Mouse (Mus musculus): Measurements from ENCODE around the gene Stxbp5. TPM values are rescaled to one million over a fixed set of nuclear protein-coding genes. Genes with fewer than 3 reads are reported as not detected.
A peak's percentile ranks its signal among the peaks of the same experiment; 100 is the strongest.
"Not testable (repeated sequence)": the region's sequence is repeated elsewhere in the genome, so short reads cannot be mapped to it uniquely, and the experiment has no call there.

Gene Stxbp5
- 32.6 and 34.5 TPM in 2 replicates for total RNA-seq (2015)
- 20.7 and 26.8 TPM in 2 replicates for total RNA-seq (2017)

DNA sequence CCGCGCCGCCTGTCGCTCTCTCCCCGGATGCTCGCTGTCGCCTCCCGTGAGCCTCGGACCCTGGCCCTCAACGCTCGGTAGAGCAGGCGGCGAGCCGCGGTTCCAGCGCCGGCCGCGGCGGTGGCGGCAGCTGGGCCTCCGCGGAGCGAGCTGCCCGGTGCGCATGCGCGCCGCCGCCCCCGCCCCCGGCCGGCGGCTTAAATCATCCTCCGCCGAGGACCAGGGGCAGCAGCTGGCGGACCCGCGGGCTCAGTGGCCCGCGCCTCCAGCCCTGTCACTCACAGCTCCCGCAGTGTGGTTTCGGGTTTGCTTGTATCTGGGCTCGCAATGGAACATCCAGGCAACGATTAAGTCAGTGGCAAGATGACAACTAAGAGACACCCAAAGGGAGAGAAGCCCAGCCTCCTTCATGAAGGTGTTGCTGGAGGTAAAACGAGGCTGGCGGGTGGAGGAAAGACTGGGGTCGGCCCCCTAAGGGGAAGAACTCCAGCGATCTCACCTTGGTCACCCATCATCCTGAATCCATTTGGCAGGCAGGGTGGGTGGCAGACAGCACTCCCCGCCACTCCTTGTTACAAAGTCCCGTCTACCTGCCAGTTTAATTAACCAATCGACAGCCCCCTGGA is at the start of gene Stxbp5:
Gene Stxbp5, minus strand, starts transcription at position 9 of the 626 bp plus-strand sequence.
- ATAC-seq (ENCODE audit: poor library complexity, severe bottlenecking) = peak; percentile 45

DNA sequence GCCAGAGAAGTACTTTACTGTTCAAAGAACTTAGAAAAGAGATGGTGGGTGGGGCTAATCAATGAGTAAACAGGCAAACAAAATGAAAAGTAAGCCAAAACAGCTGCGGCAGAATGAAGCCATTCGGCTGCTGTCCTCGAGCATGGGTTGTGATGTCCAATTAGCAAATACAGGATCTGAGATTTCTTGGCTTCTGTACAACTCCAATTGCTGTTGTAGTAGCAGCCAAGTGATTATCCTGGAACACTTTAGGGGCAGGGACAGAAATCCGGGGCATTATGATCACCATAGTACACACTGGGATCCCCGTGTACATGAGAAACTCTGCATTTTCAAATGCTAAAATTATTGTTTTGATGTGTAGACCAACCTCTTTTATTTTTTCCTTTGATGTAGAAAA is 11.5 kb upstream of the Stxbp5 start:
- ATAC-seq (ENCODE audit: poor library complexity, severe bottlenecking) = no peak

DNA sequence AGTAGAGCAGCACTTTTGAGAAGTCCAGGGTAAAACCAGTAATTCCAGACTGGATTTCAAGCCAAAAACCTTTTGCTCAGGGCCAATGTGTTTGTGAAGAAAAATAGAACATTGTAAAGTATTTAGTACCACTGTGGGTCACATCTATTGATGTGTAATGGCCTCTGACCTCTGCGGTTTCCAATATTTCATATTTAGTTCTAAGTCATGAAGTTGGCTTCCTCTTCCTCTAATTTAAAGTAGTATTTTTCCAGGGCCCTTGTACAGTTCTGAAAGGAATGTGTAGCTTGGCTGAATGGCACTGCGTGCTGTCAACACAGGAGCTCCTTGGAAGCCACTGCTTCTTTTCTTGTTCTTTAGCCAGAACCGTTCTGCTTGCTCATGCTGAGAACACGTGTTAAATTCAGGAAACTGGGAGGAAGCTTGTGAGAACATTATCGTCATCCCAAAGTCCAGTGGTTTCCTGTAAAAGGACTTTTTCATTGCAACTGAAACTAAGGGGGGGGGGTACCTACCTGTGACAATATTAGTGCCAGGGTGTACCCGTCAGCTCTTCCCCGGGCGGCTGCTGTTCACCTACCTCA is 7.1 kb upstream of the Stxbp5 start:
- peak; percentile 66 for ATAC-seq (ENCODE audit: poor library complexity, severe bottlenecking)

DNA sequence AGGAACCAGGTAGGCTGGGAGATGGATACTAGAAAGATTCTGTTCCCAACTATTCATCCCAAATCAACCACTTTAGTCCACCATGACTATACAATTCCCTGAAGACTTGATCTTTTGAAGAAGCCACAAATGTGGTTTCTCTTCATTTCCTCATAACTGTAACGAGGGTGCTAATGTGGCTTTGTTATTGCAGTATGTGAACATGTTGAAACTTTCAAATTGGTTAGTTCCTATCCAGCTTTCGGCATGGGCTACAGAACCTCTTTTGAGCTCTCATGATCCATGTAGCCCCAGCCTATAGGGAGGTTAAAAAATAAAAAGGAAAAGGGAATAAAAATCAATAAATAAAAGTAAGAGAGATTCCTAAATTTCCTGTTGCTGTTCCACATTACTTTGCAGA is 6.6 kb upstream of the Stxbp5 start:
- peak; percentile 86 for ATAC-seq (ENCODE audit: poor library complexity, severe bottlenecking)

GRCm38 (mm10) chr10:9906185-9906584 is 5.3 kb upstream of the Stxbp5 start:
- ATAC-seq (ENCODE audit: poor library complexity, severe bottlenecking) = no peak

DNA sequence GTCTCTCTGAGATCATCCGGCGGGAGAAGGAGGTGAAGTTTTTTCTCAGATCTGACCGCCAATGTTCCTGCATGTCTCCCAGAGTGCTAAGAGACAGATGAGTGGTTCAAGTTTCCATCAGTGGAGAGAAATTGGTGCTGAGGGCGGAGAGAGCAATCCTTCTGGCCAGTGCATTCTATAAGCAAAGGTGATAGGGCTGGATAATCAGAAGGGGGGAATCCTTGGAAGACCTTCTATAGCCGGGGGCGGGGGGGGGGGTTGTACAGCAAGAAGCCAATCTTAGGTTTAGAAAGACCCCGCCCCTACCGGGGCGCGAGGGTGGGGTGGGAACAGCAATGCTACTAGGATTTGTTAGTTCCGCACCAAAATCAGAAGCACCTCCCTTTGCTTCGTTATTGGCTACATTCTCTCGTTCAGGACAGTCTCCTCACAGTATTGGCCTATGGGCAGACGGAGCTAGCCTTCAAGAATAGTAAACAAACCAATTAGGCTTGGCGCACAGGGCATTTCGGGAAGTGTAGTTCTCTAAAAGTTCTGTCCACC is 889 bp upstream of the Stxbp5 start:
- peak; percentile 89 for ATAC-seq (ENCODE audit: poor library complexity, severe bottlenecking)

DNA sequence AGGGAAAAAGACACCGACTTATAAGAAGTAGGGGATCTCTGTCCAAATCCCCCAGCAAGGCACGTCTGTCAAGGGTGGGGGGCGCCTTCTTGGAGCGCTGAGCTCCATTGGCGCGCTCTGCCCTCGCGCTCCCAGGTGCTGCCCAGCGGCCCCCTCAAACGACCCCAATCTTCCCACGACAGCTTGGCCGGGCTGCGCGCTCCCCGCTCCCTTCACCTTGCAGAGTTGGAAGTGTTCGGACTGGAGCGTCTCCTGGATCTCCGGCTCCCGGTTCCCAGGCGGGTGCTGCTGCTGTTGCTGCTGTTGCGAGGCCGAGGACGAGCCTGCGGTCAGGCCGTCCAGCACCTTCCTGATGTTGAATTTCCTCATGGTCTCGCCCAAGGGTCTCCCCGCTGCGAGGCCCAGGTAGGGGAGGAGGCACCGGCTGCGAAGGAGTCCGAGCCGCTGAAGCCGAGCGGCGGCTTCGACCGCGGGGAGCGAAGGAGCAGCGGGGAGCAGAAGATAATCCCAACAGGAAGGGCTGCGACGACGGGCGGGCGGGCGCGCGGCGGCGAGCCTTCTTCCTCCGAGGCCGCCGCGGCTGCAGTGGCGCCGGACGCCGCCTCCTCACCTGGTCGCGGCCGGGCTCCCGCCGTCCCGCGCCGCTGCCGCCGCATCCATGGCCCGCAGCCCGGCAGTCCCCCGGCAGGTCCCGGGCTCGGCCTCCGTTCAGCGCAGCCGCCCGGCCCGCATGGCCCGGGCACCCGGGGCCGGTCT is 386 bp downstream of the Stxbp5 start:
- ATAC-seq (ENCODE audit: poor library complexity, severe bottlenecking) = peak; percentile 22

GRCm38 (mm10) chr10:9899816-9900215 is 1.1 kb downstream of the Stxbp5 start:
- ATAC-seq (ENCODE audit: poor library complexity, severe bottlenecking) = no peak

DNA sequence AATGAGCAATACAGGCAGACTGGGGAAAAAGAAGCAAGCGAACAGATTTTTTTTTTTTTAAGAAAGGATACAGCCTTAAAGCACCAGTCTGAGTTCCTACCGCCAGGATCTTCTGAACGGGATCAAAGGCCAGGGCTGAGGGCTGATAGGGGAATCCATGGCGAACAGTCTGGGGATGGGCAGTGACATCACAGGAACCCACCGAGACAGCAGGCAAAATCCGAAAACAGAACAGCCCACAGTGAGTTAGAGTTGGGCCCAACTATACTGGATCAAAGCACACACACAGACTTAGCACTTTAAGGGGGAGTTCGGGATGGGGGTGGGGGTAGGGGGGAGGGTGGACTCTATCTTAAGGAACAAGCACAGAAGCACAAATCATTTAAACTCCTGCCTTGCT is 1.8 kb downstream of the Stxbp5 start:
- no peak for ATAC-seq (ENCODE audit: poor library complexity, severe bottlenecking)

GRCm38 (mm10) chr10:9897852-9898251 is 3.0 kb downstream of the Stxbp5 start:
- ATAC-seq (ENCODE audit: poor library complexity, severe bottlenecking) = no peak

DNA sequence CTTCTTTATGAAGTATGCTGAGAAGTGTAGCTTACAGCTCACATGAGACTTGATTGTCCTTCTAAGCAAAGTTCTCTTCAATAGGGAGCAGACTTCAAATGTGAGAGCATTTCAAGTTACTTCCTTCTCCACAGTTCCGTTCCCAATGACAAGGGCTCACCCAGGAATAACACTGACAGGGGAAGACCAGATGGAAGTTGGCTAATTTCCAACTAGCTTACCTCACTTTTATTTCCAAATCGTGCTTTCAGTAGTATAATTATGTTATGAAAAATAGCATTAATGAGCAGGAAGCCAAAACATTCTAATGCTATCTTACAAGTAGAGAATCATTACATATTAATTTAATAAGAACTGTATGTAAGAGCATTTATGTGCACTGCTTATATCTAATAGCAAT is 7.3 kb downstream of the Stxbp5 start:
- no peak for ATAC-seq (ENCODE audit: poor library complexity, severe bottlenecking)

DNA sequence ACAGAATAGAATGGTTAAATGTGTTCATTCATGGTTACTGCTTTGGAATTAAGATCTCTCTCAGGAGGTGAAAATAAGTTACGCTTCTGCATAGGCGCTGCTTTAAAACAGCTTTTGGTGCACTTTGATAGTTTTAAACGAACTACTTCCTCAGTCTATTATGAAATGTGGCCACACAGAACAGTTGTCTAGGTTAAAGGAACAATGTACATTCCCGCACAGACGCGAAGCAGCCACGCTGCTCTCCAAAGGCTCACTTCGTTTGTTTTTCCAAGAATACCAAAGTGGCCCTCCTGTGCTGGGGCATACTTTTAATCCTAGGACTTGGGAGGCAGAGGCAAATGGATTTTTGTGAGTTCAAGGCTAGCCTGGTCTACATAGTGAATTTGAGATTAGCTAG is 11.2 kb downstream of the Stxbp5 start:
- peak; percentile 80 for ATAC-seq (ENCODE audit: poor library complexity, severe bottlenecking)

DNA sequence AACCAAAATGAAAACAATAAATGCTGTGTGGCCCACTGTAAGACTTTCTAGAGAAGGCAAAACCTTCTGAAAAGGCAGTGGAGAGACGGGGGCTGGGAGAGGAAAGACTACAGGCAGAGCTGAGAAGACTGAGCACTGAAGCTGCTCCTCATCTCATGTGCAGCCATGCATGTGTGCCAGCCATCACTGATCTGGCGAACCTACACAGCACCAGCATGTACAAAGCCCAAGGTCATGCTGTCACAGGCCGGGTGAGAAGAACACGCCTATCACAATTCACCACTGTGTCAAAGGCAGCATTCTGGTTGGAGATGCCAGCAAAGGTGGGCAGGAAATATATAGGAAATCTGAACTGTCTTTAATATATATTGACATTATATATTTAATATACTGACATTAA is 12.2 kb downstream of the Stxbp5 start:
- ATAC-seq (ENCODE audit: poor library complexity, severe bottlenecking) = no peak

DNA sequence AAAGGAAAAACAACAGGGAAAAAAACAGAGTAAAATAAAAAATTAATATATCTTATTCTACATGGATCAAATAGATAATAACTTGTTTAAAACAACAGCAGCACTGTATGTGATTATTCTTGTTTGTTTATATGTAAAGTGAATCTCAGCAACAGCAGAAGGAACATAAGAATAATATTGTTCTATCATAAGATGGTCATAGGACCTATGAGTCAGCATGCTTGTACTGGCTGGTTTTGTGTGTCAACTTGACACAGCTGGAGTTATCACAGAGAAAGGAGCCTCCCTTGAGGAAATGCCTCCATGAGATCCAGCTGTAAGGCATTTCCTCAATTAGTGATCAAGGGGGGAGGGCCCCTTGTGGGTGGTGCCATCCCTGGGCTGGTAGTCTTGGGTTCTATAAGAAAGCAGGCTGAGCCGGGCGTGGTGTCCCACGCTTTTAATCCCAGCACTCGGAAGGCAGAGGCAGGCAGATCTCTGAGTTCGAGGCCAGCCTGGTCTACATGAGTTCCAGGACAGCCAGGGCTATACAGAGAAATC is 19.0 kb downstream of the Stxbp5 start:
- not testable (repeated sequence) for ATAC-seq (ENCODE audit: poor library complexity, severe bottlenecking)

DNA sequence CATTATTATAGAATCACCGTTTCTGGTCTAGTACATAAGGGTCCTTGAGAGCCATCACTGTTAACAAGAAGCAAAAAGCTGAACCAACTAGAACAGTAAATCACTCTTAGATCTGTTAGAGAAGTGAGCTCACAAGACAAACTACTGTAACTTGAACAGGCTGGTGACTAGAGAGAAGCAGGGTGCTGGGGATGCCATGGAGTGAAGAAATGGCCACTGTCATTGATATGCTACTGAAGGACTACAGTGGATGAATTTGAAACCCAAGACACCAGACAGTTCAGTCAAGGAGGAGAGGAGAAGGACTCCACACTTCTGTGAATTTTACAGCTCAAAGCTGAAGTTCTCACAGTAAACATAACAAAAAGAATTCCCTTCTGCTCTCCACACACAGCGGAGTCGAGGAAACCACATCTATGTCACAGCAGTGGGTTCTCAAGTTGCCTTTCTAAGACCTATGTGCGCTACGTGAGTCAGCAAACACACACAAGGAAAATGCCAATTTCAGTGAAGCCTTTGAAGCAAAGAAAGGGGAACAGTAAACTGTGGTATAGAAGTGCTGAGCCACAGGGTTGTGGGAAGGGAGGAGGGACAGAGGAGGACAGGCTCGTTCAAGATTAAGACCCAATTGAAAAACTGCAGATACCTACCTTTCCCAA is 20.7 kb downstream of the Stxbp5 start:
- ATAC-seq (ENCODE audit: poor library complexity, severe bottlenecking) = peak; percentile 90

GRCm38 (mm10) chr10:9878821-9879489 is 21.9 kb downstream of the Stxbp5 start:
- no peak for ATAC-seq (ENCODE audit: poor library complexity, severe bottlenecking)

DNA sequence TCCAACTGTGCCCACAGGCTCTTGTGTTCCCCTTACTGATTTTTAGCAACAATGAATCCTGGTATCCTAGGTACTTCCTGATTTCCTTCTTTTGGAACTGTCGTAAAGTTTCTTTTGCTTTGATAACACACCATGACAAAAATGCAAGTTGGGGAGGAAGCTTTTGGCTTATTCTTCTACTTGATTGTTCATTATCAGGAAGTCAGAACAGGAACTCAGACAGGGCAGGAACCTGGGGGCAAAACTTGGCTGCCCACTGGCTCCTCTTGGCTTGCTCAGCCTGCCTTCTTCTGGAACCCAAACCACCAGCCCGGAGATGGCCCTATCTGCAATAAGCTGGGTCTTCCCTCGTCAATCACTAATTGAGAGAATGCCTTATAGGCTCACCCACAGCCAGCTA is 25.0 kb downstream of the Stxbp5 start:
- peak; percentile 52 for ATAC-seq (ENCODE audit: poor library complexity, severe bottlenecking)

DNA sequence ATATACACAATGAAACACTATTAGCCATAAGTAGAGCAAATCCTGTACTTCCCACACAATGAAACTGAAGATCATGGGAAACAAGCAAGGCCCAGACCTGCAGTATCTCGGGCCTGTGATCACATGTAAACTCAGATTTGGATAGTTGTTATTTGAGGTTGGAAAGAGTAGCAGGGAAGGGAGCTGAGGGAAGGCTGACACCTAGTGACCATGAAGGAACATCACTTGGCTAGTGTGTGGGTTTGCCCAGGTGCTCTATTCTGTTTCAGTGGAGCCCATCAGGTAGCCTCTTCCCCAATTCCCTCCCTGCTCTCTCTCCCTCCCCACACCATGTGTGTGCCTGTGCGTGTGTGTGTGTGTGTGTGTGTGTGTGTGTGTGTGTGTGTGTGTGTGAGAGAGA is 28.7 kb downstream of the Stxbp5 start:
- ATAC-seq (ENCODE audit: poor library complexity, severe bottlenecking) = no peak

DNA sequence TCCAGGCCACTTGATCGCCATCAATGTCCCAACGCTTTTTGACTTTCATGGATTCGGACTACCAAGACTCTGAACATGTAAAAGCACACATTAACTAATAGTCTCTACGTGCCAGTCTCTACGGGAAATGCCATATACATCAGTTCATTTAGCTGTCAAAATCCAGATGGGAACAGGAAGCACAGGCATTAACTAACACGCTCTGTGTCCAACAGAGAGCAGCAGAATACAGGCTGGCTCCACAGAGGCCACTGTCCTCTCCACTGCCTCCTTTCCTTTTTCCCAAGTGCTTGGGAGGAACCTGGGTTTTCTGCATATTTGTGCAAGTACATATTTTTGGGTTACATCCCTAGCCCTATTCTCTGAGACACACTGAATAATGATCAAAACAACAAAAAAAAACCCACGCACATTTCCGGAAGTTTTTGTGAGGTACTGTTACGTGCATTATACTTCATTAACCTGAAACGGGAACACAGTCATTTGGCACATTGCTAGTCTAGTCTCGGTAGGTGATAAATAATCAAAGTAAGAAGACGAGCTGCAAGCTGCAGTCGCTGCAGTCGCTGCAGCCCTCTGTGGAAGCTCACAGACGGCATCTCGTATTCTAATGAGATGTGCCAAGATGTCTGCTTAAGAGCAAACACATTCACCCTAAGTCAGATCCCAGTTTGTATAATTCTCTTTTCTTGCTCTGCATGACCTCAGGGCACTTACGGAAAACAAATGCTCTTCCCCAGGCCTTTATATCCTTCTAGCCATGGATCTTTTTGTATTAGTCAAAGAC is 33.9 kb downstream of the Stxbp5 start:
- ATAC-seq (ENCODE audit: poor library complexity, severe bottlenecking) = no peak

- no peak for ATAC-seq (ENCODE audit: poor library complexity, severe bottlenecking)
Measured at GRCm38 (mm10) chr10:9860022-9860421, 40.9 kb downstream of the Stxbp5 start.

All from megakaryocyte, adult 5-6 weeks (primary cell).